Mouse (Mus musculus) bone marrow, adult 2 months (tissue): Measurements from ENCODE around the gene Adgrv1. TPM values are rescaled to one million over a fixed set of nuclear protein-coding genes. Genes with fewer than 3 reads are reported as not detected.

Experiments used
- H3K27ac ChIP-seq: fragments of 200-500 bp; 2 replicates; pipeline ENCODE4 v1.5.1; 2012; ENCODE audit warnings: low read depth, mild to moderate bottlenecking, control low read depth, inconsistent platforms, low read length; ENCODE audit not compliant: control insufficient read depth, poor library complexity, insufficient read depth
- H3K4me1 ChIP-seq: fragments of 200-500 bp; 2 replicates; pipeline ENCODE4 v1.6.1; 2011; ENCODE audit warnings: low read length; ENCODE audit not compliant: control insufficient read depth, insufficient read depth
- H3K4me3 ChIP-seq: fragments of 200-500 bp; replicated peaks from 2 replicates; pipeline ENCODE3; 2011; ENCODE audit warnings: mild to moderate bottlenecking, low read depth, low read length, control low read depth; ENCODE audit not compliant: control insufficient read depth
- CTCF ChIP-seq: fragments of 200-500 bp; IDR thresholded peaks from 2 replicates; pipeline ENCODE4 v1.5.1; 2011; ENCODE audit warnings: low read length, control low read depth; ENCODE audit not compliant: control insufficient read depth, insufficient read depth
- POLR2A ChIP-seq: fragments of 200-500 bp; IDR thresholded peaks from 2 replicates; pipeline ENCODE4 v1.6.1; 2011; ENCODE audit warnings: low read depth, mild to moderate bottlenecking, control low read depth, low read length, borderline replicate concordance; ENCODE audit not compliant: control insufficient read depth
- WGBS: fragments of 180-500 bp; shearing (Covaris S2); methylation state at CpG from one replicate; pipeline ENCODE4 v1.1.7; 2018; 5-methylcytosine and 5-hydroxymethylcytosine counted together
- polyA plus RNA-seq: library from polyadenylated mRNA; stranded (reverse); fragments of >200 nt; gene quantifications from 2 replicates; pipeline ENCODE4 v1.2.4, GENCODE M21; 2011; ENCODE audit warnings: low replicate concordance; ENCODE audit not compliant: missing spikeins, insufficient read depth, insufficient read length

Adgrv1 gene
- polyA plus RNA-seq, 1 experiment = 1.7 TPM

DNA sequence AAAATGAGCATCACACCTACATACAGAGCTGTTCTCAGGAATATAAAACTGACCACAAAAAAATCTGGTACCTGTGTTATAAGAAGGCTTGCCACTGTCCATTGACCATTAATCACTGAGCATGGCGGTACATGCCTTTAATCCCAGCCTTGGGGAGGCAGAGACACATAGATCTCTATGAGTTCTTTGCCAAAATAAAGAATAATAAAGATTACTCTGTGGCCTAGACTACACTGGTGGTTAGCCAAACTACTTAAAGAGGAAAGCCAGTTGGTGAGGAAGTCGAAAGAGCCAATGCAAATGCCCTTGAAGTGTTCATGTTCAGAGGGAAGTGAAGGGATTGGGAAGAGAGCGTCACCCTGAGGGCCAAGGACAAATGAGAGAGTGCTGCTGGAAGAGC lies 461.8 kb downstream of the Adgrv1 start:
- Histone ChIP-seq H3K27ac (no peak overlapping the region), H3K4me1 (no peaks in the 10 kb centered on the region), H3K4me3 (no peak overlapping the region)
- WGBS = 59% methylated on average over 3 of the region's 3 CpGs
- TF ChIP-seq POLR2A (no peak), CTCF (no peak)

DNA sequence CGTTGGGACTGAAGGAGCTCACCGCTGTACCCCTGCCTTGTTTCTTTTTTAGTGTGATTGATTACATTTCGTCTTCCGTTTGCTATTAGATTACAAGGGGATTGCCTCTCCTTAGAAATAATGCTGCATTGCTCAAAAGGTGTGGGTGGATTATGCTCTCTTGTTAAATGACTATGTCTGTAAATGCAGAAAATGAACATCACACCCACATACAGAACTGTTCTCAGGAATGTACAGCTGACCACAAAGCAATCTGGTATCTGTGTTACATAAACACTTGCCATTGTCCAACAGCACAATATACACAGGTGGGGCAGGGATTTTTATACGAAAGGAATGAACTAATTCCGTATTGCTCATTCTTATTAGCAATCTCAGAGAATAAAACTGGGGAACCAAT lies 465.5 kb downstream of the Adgrv1 start:
- TF ChIP-seq CTCF = no peak
- TF ChIP-seq POLR2A = no peak
- H3K27ac ChIP-seq = no peak overlapping the region
- WGBS = 87% methylated on average over 6 of the region's 6 CpGs
- no peak overlapping the region for H3K4me3 ChIP-seq
- H3K4me1 ChIP-seq = no peaks in the 10 kb centered on the region

DNA sequence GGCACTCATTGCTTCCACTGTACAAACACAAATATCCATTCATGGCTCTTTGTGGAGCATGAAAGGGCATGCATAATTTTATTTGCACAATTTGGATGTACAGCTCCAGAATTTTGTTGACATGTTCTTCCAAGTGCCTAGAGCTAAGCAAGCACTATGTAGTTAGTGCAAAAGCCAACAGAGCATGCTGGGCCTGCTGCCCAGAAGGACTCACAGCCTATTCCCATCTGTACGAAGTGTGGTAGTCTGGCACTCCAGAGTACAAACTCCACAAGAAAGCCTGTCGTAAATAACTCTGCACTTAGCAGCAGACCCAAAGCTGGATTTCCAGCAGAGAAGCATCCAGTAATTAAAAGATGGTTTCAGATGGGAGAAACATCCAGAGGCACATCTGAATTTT lies 473.1 kb downstream of the Adgrv1 start:
- 89% methylated on average over 2 of the region's 2 CpGs for WGBS
- TF ChIP-seq CTCF = no peak
- no peak for TF ChIP-seq POLR2A
- Histone ChIP-seq H3K4me3 (no peak overlapping the region), H3K27ac (no peak overlapping the region), H3K4me1 (no peaks in the 10 kb centered on the region)

DNA sequence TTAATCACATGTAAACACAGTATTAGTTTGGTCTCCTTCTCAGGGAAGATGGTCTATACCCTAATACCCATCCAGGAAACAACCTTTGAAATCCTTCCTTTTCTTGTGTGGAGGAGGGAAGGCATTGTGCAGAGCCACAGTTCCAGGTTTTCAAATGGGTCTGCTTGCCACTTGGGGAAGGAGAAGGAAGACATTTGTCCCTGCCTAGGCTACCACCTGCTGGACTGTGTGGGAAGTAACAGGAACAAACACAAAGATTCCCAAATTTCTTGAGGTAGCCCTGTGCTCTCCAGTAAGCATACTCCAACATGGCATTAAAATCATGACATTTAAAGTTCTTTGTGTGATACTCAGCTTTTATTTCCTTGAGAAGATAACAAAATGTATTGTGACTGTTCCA lies 477.6 kb downstream of the Adgrv1 start:
- H3K4me3 ChIP-seq = no peak overlapping the region
- H3K27ac ChIP-seq = no peak overlapping the region
- no peaks in the 10 kb centered on the region for H3K4me1 ChIP-seq
- TF ChIP-seq POLR2A = no peak
- peak; percentile 59 for TF ChIP-seq CTCF

DNA sequence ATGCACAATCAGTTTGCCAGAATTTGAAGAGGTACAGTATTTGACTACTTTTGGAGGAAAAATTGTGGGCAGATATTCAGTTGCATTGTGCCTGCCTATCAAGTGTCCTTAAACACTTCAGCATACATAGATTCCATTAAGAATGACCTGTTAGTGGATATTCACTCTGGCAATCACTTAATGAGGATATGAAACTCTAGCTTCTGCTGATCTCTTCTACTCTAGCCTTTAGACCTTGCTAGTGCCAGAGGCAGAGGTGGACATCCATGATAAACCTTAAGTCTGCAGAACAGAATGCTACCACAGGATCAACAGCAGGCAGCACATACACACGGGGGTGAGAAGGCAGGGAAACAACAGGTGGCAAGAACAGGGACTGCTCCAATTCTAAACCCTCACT lies 488.5 kb downstream of the Adgrv1 start:
- no peak for TF ChIP-seq POLR2A
- no peak for TF ChIP-seq CTCF
- H3K4me1 ChIP-seq = no peaks in the 10 kb centered on the region
- no peak overlapping the region for H3K4me3 ChIP-seq
- no peak overlapping the region for H3K27ac ChIP-seq
- WGBS = 71% methylated on average over 1 of the region's 1 CpGs

DNA sequence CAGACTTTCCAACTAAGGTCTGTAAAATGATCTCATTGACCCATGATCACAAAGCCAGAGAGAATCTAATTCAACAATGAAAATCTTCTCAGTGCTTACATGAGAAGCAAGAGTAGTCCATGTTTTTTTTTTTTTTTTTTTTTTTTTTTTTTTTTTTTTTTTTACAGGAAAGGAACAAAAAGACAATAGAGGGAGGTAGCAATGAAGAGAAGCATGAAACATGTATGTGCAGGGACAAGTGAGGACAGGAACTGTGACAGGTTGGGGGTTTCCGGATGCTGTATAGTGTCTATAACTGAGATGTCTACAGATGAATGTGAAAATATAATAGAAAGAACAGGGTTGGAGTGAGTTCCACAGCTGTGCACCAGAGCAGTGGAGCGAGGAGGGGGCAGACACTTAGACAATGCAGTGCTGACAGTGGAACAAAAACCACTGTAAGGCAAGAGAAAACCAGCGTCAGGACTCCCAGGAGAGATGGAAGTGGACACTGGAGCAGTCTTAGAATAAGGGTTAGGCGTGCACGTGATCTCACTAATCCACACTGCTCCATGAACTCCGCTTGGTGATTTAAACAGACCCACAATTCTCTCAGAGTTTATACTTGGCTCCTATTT lies 490.6 kb downstream of the Adgrv1 start:
- WGBS = 79% methylated on average over 6 of the region's 6 CpGs
- H3K4me1 ChIP-seq = no peaks in the 10 kb centered on the region
- H3K27ac ChIP-seq = no peak overlapping the region
- H3K4me3 ChIP-seq = no peak overlapping the region
- no peak for TF ChIP-seq CTCF

DNA sequence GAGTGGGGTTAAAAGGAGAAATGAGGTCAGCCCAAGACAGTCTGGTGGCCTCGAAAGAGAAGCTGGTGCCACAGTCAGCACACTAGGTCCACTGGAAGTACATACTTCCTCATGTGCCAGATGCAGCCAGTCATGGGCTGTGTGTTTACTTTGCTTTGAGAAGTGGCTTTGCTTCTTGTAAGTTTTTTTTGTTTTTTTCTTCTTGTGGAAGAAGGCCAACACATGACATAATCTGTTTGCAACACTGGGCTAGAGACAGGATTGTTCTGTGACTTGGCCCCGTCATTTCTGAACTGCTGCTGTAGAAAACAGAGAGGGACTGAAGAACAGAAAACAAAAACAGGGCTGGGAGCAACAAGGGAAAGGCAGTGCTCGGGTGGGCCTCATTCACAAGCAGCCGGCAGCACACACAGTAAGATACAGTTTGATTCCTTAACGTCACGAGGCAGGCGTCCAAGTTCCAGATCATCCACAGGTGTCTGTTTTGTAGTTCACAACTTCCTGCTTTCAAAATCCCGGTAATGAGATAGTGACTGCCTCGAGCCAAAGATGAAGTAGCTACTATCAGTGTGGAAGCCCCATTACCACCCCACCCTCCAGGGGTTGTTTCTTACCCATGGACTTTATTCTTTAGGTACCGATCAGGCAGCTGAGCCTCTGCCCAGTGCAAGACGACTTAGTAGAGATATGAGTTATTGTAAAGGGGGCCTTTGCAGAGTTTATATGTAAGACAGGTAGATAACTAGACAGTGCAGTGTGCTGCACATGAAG lies 496.1 kb downstream of the Adgrv1 start:
- Histone ChIP-seq H3K27ac (peak overlapping the region; percentile 93), H3K4me1 (peaks cover 3% of the 10 kb centered on the region; the same call in 1 of the 2 replicates), H3K4me3 (no peak overlapping the region)
- no peak for TF ChIP-seq CTCF
- no peak for TF ChIP-seq POLR2A
- 18% methylated on average over 11 of the region's 11 CpGs for WGBS

DNA sequence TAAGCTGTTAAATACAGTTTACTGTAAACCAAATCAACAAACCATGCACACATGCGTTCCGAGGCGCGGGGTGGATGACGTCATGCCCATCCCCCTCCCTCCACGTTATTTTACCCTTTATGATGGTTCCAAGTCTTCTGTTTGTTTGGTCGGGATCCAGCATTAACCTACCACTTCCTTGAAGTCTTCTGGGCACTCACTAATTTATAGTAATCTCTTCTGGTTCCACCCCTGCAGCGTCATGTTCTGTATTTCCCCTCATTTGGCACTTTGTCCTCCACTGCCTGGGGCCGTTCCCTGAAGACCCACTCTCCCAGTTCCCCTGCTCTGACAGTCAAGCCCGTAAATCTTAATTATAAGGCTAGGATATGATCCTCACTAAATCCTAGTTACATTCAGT lies 497.0 kb downstream of the Adgrv1 start:
- Histone ChIP-seq H3K4me3 (no peak overlapping the region), H3K27ac (no peak overlapping the region), H3K4me1 (peaks cover 6% of the 10 kb centered on the region; the same call in 1 of the 2 replicates)
- 70% methylated on average over 10 of the region's 10 CpGs for WGBS
- TF ChIP-seq CTCF (no peak), POLR2A (no peak)

DNA sequence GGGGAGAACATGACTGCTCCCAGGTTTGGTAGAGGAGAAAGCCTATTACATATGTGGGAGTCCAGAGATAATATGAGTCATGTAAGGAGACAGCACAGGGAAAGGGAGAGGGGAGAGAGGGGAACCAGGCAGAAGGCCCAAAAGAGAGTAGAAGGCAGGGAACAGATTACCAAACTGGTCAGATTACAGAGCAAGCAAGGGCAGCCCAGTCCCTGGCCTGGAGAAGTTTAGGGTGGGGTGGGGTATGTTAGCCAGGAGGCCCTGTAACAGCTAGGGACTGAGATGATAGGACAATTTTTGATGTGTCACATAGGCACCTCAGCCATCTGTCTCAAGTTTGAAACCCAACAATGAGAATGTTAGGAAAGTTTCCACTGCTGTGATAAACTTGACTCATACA lies 498.5 kb downstream of the Adgrv1 start:
- peaks cover 6% of the 10 kb centered on the region; the same call in 1 of the 2 replicates for H3K4me1 ChIP-seq

More for the DNA sequence above, 498.5 kb downstream of the Adgrv1 start:
- TF ChIP-seq POLR2A (no peak), CTCF (no peak)
- H3K27ac ChIP-seq = no peak overlapping the region
- H3K4me3 ChIP-seq = no peak overlapping the region
